Mouse (Mus musculus) adrenal gland (tissue): ENCODE data around the gene Mitd1.

Source experiments
- intact Hi-C: fragments of 180-260 bp; cut with DNase I; formaldehyde crosslinking; loops from one replicate; pipeline ENCODE4 v1.15.1; 2025

Mitd1 gene

GRCm38 (mm10) chr1:37868640-37869039 is 21.6 kb downstream of the Mitd1 start:
- intact Hi-C loops, result no loop called here

GRCm38 (mm10) chr1:37867684-37868322 is 22.4 kb downstream of the Mitd1 start:
- intact Hi-C loops, result loop anchor here (1.0 kb wide), 1 partner anchor 190 kb away; no protein-coding TSS in a partner anchor

GRCm38 (mm10) chr1:37867056-37867455 is 23.2 kb downstream of the Mitd1 start:
- intact Hi-C loops, result loop anchor here (1.0 kb wide), 1 partner anchor 189 kb away; no protein-coding TSS in a partner anchor

- intact Hi-C loops, result no loop called here
Observed at GRCm38 (mm10) chr1:37866286-37866685, 23.9 kb downstream of the Mitd1 start, which contains the start of gene Tsga10. Gene Tsga10 (minus strand): TSS chr1:37866429.

GRCm38 (mm10) chr1:37865401-37866215 is 24.6 kb downstream of the Mitd1 start:
- intact Hi-C loops, result no loop called here

GRCm38 (mm10) chr1:37864511-37865400 is 25.5 kb downstream of the Mitd1 start:
- intact Hi-C loops, result no loop called here

GRCm38 (mm10) chr1:37850696-37851095 is 39.5 kb downstream of the Mitd1 start:
- intact Hi-C loops, result no loop called here

GRCm38 (mm10) chr1:37846878-37847277 is 43.3 kb downstream of the Mitd1 start:
- intact Hi-C loops, result no loop called here

- intact Hi-C loops, result no loop called here
Observed at GRCm38 (mm10) chr1:37831681-37832080, 58.5 kb downstream of the Mitd1 start.
